Mouse (Mus musculus) liver, postnatal 0 days (tissue): ENCODE measurements around the gene Scamp2.

Experiments
- CTCF ChIP-seq: sonication (generic); IDR thresholded peaks from 2 replicates; pipeline ENCODE4 v1.5.1; 2016; ENCODE audit warnings: antibody characterized with exemption, low read depth
- EP300 ChIP-seq: IDR thresholded peaks from 2 replicates; pipeline ENCODE4 v1.6.1; 2016; ENCODE audit warnings: antibody characterized with exemption, low read depth, mild to moderate bottlenecking

DNA sequence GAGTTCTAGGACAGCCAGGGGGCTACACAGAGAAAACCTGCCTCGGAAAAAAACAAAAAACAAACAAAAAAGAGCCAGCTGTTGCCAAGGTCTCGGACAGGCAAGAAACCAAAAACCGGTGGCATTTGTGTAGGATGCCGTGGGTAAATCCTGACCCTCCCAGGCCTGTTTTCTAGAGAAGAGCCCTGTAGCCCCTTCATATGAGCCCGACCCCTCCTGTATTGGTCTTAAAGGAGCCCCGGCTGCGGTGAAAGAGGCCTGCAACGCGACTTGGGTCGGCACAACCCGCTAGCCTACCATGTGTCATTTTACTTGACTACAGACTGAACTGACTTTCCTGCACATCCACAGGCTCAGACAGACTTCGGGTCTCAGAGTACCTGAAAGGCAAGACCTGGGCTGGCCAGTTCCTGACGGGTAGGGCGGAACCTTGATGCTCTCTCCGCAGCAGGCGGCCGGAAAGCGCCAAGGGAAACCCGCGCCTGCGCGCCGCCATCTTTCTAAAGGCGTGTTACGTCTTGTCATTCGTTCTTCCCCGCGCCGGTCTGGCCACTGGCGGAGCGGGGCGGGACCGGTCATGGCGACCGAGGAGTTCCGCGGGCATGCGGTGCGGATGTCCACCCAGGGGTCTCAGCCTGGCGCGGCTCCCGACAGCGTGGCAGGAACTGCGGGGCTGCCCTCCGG, 23.6 kb upstream of the Scamp2 start, which contains the start of gene Fam219b:
- no peak for TF ChIP-seq EP300
- TF ChIP-seq CTCF: no peak
